Mouse (Mus musculus) embryonic fibroblast, embryonic 13.5 days (primary cell): ENCODE data around the gene Ppy.

ENCODE experiments used
- CTCF ChIP-seq: IDR thresholded peaks from 2 replicates; pipeline ENCODE4 v1.5.1; 2011; ENCODE audit warnings: mild to moderate bottlenecking, control low read depth, low read length, moderate library complexity, borderline replicate concordance; ENCODE audit not compliant: insufficient read depth
- POLR2A ChIP-seq: IDR thresholded peaks from 2 replicates; pipeline ENCODE4 v1.6.1; 2011; ENCODE audit warnings: low read depth, mild to moderate bottlenecking, control low read depth, low read length, moderate library complexity

- TF ChIP-seq POLR2A (no peak), CTCF (peak; percentile 92)
These were observed 39.7 kb downstream of the Ppy start for GRCm38 (mm10) chr11:102061236-102061940.
